Mouse (Mus musculus) liver, embryonic 12.5 days (tissue): ENCODE results near the gene Med24. TPM values are rescaled to one million over a fixed set of nuclear protein-coding genes. Genes with fewer than 3 reads are reported as not detected.
A peak's percentile ranks its signal among the peaks of the same experiment; 100 is the strongest.
"Not testable (repeated sequence)": the region's sequence is repeated elsewhere in the genome, so short reads cannot be mapped to it uniquely, and the experiment has no call there.

Experiments
- ATAC-seq: fragments of 200-750 bp; cut with Nextera tagmentation; 2 replicates; pipeline ENCODE4 v1.8.0; 2017; ENCODE audit warnings: moderate number of reproducible peaks, mild to moderate bottlenecking, moderate library complexity
- H3K27ac ChIP-seq: fragments of 300-500 bp; sonication (generic); 2 replicates; pipeline ENCODE4 v1.5.1; 2016; ENCODE audit warnings: mild to moderate bottlenecking
- H3K27me3 ChIP-seq: fragments of 300-500 bp; sonication (generic); replicated peaks from 2 replicates; pipeline ENCODE4 v1.6.1; 2016; ENCODE audit warnings: mild to moderate bottlenecking, moderate library complexity
- H3K36me3 ChIP-seq: fragments of 300-500 bp; sonication (generic); 2 replicates; pipeline ENCODE4 v1.6.1; 2016; ENCODE audit warnings: mild to moderate bottlenecking, moderate library complexity
- H3K4me1 ChIP-seq: fragments of 300-500 bp; sonication (generic); 2 replicates; pipeline ENCODE4 v1.6.1; 2016
- H3K4me2 ChIP-seq: fragments of 300-500 bp; sonication (generic); 2 replicates; pipeline ENCODE4 v1.6.1; 2016; ENCODE audit warnings: mild to moderate bottlenecking, moderate library complexity
- H3K4me3 ChIP-seq: fragments of 300-500 bp; sonication (generic); 2 replicates; pipeline ENCODE4 v1.5.1; 2016; ENCODE audit warnings: mild to moderate bottlenecking, moderate library complexity
- H3K9ac ChIP-seq: fragments of 300-500 bp; sonication (generic); 2 replicates; pipeline ENCODE4 v1.6.1; 2016; ENCODE audit warnings: mild to moderate bottlenecking, moderate library complexity
- H3K9me3 ChIP-seq: fragments of 300-500 bp; sonication (generic); replicated peaks from 2 replicates; pipeline ENCODE4 v1.6.1; 2016; ENCODE audit warnings: mild to moderate bottlenecking, moderate library complexity
- WGBS: fragments of 180-500 bp; shearing (Covaris S2); methylation state at CpG from one replicate; pipeline ENCODE4 v1.1.7; 2016; ENCODE audit not compliant: insufficient replicate concordance; 5-methylcytosine and 5-hydroxymethylcytosine counted together
- polyA plus RNA-seq: library from polyadenylated mRNA; unstranded; fragments of >200 nt; fragmentation: Nextera tagmentation; extraction: Ambion mirVana; gene quantifications from 2 replicates; pipeline ENCODE4 v1.2.1, GENCODE M21; 2016

Med24 gene
- polyA plus RNA-seq, 1 experiment from 2014 or later: 43.7 TPM

GRCm38 (mm10) chr11:98723098-98723497 lies 6.1 kb downstream of the Med24 start:
- Histone ChIP-seq H3K4me2 (no peak overlapping the region), H3K27ac (no peak overlapping the region), H3K9me3 (no peaks in the 10 kb centered on the region), H3K27me3 (no peaks in the 10 kb centered on the region), H3K9ac (no peak overlapping the region), H3K36me3 (peaks cover 56% of the 10 kb centered on the region), H3K4me3 (no peak overlapping the region), H3K4me1 (peaks cover 41% of the 10 kb centered on the region)
- 64% methylated on average over 7 of the region's 7 CpGs for WGBS
- ATAC-seq: no peak

GRCm38 (mm10) chr11:98721458-98722226 lies 7.6 kb downstream of the Med24 start:
- H3K9me3 ChIP-seq: no peaks in the 10 kb centered on the region
- no peak overlapping the region for H3K4me3 ChIP-seq
- peaks cover 40% of the 10 kb centered on the region for H3K4me1 ChIP-seq
- H3K36me3 ChIP-seq: peaks cover 57% of the 10 kb centered on the region
- no peak overlapping the region for H3K27ac ChIP-seq
- 76% methylated on average over 24 of the region's 24 CpGs for WGBS
- H3K4me2 ChIP-seq: no peak overlapping the region
- no peaks in the 10 kb centered on the region for H3K27me3 ChIP-seq
- no peak for ATAC-seq
- no peak overlapping the region for H3K9ac ChIP-seq

- no peaks in the 10 kb centered on the region for H3K27me3 ChIP-seq
- no peak for ATAC-seq
- H3K4me3 ChIP-seq: no peak overlapping the region
- H3K27ac ChIP-seq: no peak overlapping the region
- H3K9me3 ChIP-seq: no peaks in the 10 kb centered on the region
- H3K4me1 ChIP-seq: peaks cover 35% of the 10 kb centered on the region
- no peak overlapping the region for H3K9ac ChIP-seq
- WGBS: 70% methylated on average over 2 of the region's 2 CpGs
- H3K4me2 ChIP-seq: no peak overlapping the region
- H3K36me3 ChIP-seq: peaks cover 58% of the 10 kb centered on the region
Measured at GRCm38 (mm10) chr11:98720756-98721155, 8.5 kb downstream of the Med24 start.

GRCm38 (mm10) chr11:98717904-98718303 lies 11.3 kb downstream of the Med24 start:
- ATAC-seq: no peak
- Histone ChIP-seq H3K4me2 (no peak overlapping the region), H3K27ac (no peak overlapping the region), H3K9ac (no peak overlapping the region), H3K4me3 (no peak overlapping the region), H3K27me3 (no peaks in the 10 kb centered on the region), H3K36me3 (peaks cover 66% of the 10 kb centered on the region), H3K9me3 (no peaks in the 10 kb centered on the region), H3K4me1 (peaks cover 32% of the 10 kb centered on the region)
- WGBS: 32% methylated on average over 13 of the region's 13 CpGs

GRCm38 (mm10) chr11:98715946-98716345 lies 13.3 kb downstream of the Med24 start:
- Histone ChIP-seq H3K27ac (no peak overlapping the region), H3K9me3 (no peaks in the 10 kb centered on the region), H3K4me2 (no peak overlapping the region), H3K4me3 (no peak overlapping the region), H3K27me3 (no peaks in the 10 kb centered on the region), H3K9ac (no peak overlapping the region), H3K36me3 (peaks cover 76% of the 10 kb centered on the region), H3K4me1 (peaks cover 37% of the 10 kb centered on the region)
- no peak for ATAC-seq
- WGBS: 89% methylated on average over 9 of the region's 9 CpGs

GRCm38 (mm10) chr11:98713703-98714102 lies 15.5 kb downstream of the Med24 start:
- Histone ChIP-seq H3K27me3 (no peaks in the 10 kb centered on the region), H3K9me3 (no peaks in the 10 kb centered on the region), H3K4me3 (no peak overlapping the region), H3K4me1 (peaks cover 40% of the 10 kb centered on the region), H3K27ac (no peak overlapping the region), H3K36me3 (peaks cover 93% of the 10 kb centered on the region), H3K4me2 (no peak overlapping the region), H3K9ac (no peak overlapping the region)
- 76% methylated on average over 12 of the region's 12 CpGs for WGBS
- ATAC-seq: no peak

GRCm38 (mm10) chr11:98712009-98712408 lies 17.2 kb downstream of the Med24 start:
- H3K9me3 ChIP-seq, H3K9ac ChIP-seq, H3K4me2 ChIP-seq, ATAC-seq, H3K4me3 ChIP-seq, H3K27me3 ChIP-seq, H3K27ac ChIP-seq: not testable (repeated sequence)
- H3K4me1 ChIP-seq: peaks cover 38% of the 10 kb centered on the region
- peaks cover 95% of the 10 kb centered on the region for H3K36me3 ChIP-seq
- 69% methylated on average over 6 of the region's 6 CpGs for WGBS

- Histone ChIP-seq H3K4me1 (peaks cover 38% of the 10 kb centered on the region), H3K27me3 (no peaks in the 10 kb centered on the region), H3K4me3 (no peak overlapping the region), H3K36me3 (peaks cover 95% of the 10 kb centered on the region), H3K9ac (no peak overlapping the region), H3K9me3 (no peaks in the 10 kb centered on the region), H3K27ac (peak overlapping the region; percentile 62), H3K4me2 (peak overlapping the region; percentile 8; the same call in 1 of the 2 replicates)
- WGBS: 35% methylated on average over 4 of the region's 4 CpGs
- ATAC-seq: no peak
Measured at GRCm38 (mm10) chr11:98711046-98711434, 18.2 kb downstream of the Med24 start.

GRCm38 (mm10) chr11:98710416-98711045 lies 18.7 kb downstream of the Med24 start:
- no peaks in the 10 kb centered on the region for H3K9me3 ChIP-seq
- H3K4me2 ChIP-seq: peak overlapping the region; percentile 8; the same call in 1 of the 2 replicates
- peaks cover 95% of the 10 kb centered on the region for H3K36me3 ChIP-seq
- H3K27ac ChIP-seq: peak overlapping the region; percentile 62
- 27% methylated on average over 12 of the region's 12 CpGs for WGBS
- H3K4me1 ChIP-seq: peaks cover 38% of the 10 kb centered on the region
- H3K27me3 ChIP-seq: no peaks in the 10 kb centered on the region
- H3K9ac ChIP-seq: no peak overlapping the region; the same call in 1 of the 2 replicates
- peak; percentile 47 for ATAC-seq
- no peak overlapping the region for H3K4me3 ChIP-seq

GRCm38 (mm10) chr11:98709001-98709741 lies 20.1 kb downstream of the Med24 start:
- WGBS: 59% methylated on average over 26 of the region's 26 CpGs
- Histone ChIP-seq H3K4me2 (0 out of 2 replicates have a peak overlapping the region, but pooled peaks have one; percentile 13), H3K4me1 (peaks cover 38% of the 10 kb centered on the region), H3K27me3 (no peaks in the 10 kb centered on the region), H3K4me3 (no peak overlapping the region), H3K36me3 (peaks cover 95% of the 10 kb centered on the region), H3K9ac (no peak overlapping the region), H3K9me3 (no peaks in the 10 kb centered on the region), H3K27ac (peak overlapping the region; percentile 33; the same call in 1 of the 2 replicates)
- no peak for ATAC-seq

- Histone ChIP-seq H3K36me3 (peaks cover 90% of the 10 kb centered on the region), H3K4me1 (peaks cover 39% of the 10 kb centered on the region), H3K9me3 (no peaks in the 10 kb centered on the region), H3K27me3 (no peaks in the 10 kb centered on the region), H3K4me3 (no peak overlapping the region), H3K9ac (no peak overlapping the region), H3K4me2 (no peak overlapping the region), H3K27ac (0 out of 2 replicates have a peak overlapping the region, but pooled peaks have one; percentile 33)
- ATAC-seq: no peak
- WGBS: 69% methylated on average over 19 of the region's 19 CpGs
Measured at GRCm38 (mm10) chr11:98708282-98708956, 20.8 kb downstream of the Med24 start.
